In genomic region chr7:31070324-31070723, GRCm38 (mm10) we compare ENCODE assay signal across 20 mouse cellular contexts. TPM values are rescaled to one million over a fixed set of nuclear protein-coding genes. Genes with fewer than 3 reads are reported as not detected.
"Had no signal": no experiment of that assay in that cellular context is flagged by ENCODE, and none has a peak within 500 bp of the region (broad histone marks: within the 10 kb centered on the region; RNA-seq: fewer than 3 reads in every experiment).

No protein-coding gene starts in this region.

- H3K4me1 ChIP-seq: midbrain, embryonic 15.5 days; neural tube, embryonic 15.5 days had no signal

- H3K9ac ChIP-seq: liver, embryonic 13.5 days; midbrain, embryonic 15.5 days; neural tube, embryonic 12.5 days; neural tube, embryonic 15.5 days; stomach, embryonic 15.5 days had no signal

- ATAC-seq: midbrain, embryonic 15.5 days had no signal

- H3K9me3 ChIP-seq: liver, embryonic 13.5 days; midbrain, embryonic 10.5 days; midbrain, embryonic 15.5 days; neural tube, embryonic 12.5 days; neural tube, embryonic 15.5 days; stomach, embryonic 15.5 days had no signal

- DNase-seq: kidney, adult 2 months; kidney, postnatal 25 days; liver, embryonic 13.5 days; lung, adult 2 months; lung, postnatal 14 days; lung, postnatal 4 days; right cerebral cortex, adult 18-20 months; right cerebral cortex, postnatal 14 days; right cerebral cortex, postnatal 4 days; thymus, adult 18-20 months; thymus, postnatal 36 days had no signal

- H3K27ac ChIP-seq: kidney, postnatal 0 days; liver, embryonic 13.5 days; midbrain, embryonic 10.5 days; midbrain, embryonic 15.5 days; neural tube, embryonic 12.5 days; neural tube, embryonic 15.5 days; stomach, embryonic 15.5 days had no signal

- H3K4me3 ChIP-seq: liver, embryonic 13.5 days; midbrain, embryonic 10.5 days; midbrain, embryonic 15.5 days; neural tube, embryonic 12.5 days; neural tube, embryonic 15.5 days; stomach, embryonic 15.5 days had no signal

- H3K36me3 ChIP-seq: liver, embryonic 13.5 days; midbrain, embryonic 10.5 days; midbrain, embryonic 15.5 days; neural tube, embryonic 12.5 days; neural tube, embryonic 15.5 days; stomach, embryonic 15.5 days had no signal

- H3K4me2 ChIP-seq: liver, embryonic 13.5 days; midbrain, embryonic 15.5 days; neural tube, embryonic 12.5 days; neural tube, embryonic 15.5 days; stomach, embryonic 15.5 days had no signal

- H3K27me3 ChIP-seq: liver, embryonic 13.5 days; midbrain, embryonic 15.5 days; neural tube, embryonic 12.5 days; neural tube, embryonic 15.5 days; stomach, embryonic 15.5 days had no signal

RNA-seq across cellular contexts. Expression of gene Fxyd3, which starts 6.2 kb away (rescaled TPM):
- total RNA-seq: left cerebral cortex, postnatal 25 days; megakaryocyte progenitor cell, adult 5-6 weeks had no signal
- polyA plus RNA-seq: midbrain, embryonic 15.5 days had no signal

RNA-seq across cellular contexts. Expression of gene Fxyd1, which starts 13.3 kb away (rescaled TPM):
- total RNA-seq: megakaryocyte progenitor cell, adult 5-6 weeks had no signal

RNA-seq across cellular contexts. Expression of gene Fxyd7, which starts 19.1 kb away (rescaled TPM):
- total RNA-seq: liver, adult 2 months; megakaryocyte progenitor cell, adult 5-6 weeks had no signal
